Mouse (Mus musculus): ENCODE data around the gene Clcn6. TPM values are rescaled to one million over a fixed set of nuclear protein-coding genes. Genes with fewer than 3 reads are reported as not detected.

Gene Clcn6
- polyA plus RNA-seq, 1 experiment from 2014 or later: 8.4 TPM

GRCm38 (mm10) chr4:148079212-148079611 lies 40.6 kb upstream of the Clcn6 start:
- no peaks in the 10 kb centered on the region; the same call in 1 of the 2 replicates for H3K27me3 ChIP-seq (ENCODE audit: insufficient read depth, poor library complexity, severe bottlenecking)
- WGBS: 76% methylated on average over 6 of the region's 6 CpGs

GRCm38 (mm10) chr4:148075881-148076280 lies 37.3 kb upstream of the Clcn6 start:
- WGBS: 90% methylated on average over 6 of the region's 6 CpGs
- 0 out of 2 replicates have a peak overlapping the region, but pooled peaks have one; percentile 42 for H3K27ac ChIP-seq
- H3K4me3 ChIP-seq: no peak overlapping the region

More at GRCm38 (mm10) chr4:148079212-148079611, 40.6 kb upstream of the Clcn6 start:
- Histone ChIP-seq H3K27ac (no peak overlapping the region), H3K4me3 (no peak overlapping the region), H3K36me3 (peaks cover 29% of the 10 kb centered on the region), H3K4me1 (peaks cover 26% of the 10 kb centered on the region), H3K9me3 (no peaks in the 10 kb centered on the region)
- no peak for DNase-seq (ENCODE audit: low spot score)

GRCm38 (mm10) chr4:148075259-148075658 lies 36.6 kb upstream of the Clcn6 start:
- Histone ChIP-seq H3K4me3 (peak overlapping the region; percentile 48), H3K27me3 (ENCODE audit: insufficient read depth, poor library complexity, severe bottlenecking) (peaks cover 4% of the 10 kb centered on the region; the same call in 1 of the 2 replicates), H3K36me3 (peaks cover 11% of the 10 kb centered on the region), H3K27ac (peak overlapping the region; percentile 42), H3K9me3 (no peaks in the 10 kb centered on the region), H3K4me1 (peaks cover 15% of the 10 kb centered on the region)
- 38% methylated on average over 21 of the region's 21 CpGs for WGBS
- DNase-seq (ENCODE audit: low spot score): no peak

More at GRCm38 (mm10) chr4:148075881-148076280, 37.3 kb upstream of the Clcn6 start:
- Histone ChIP-seq H3K36me3 (peaks cover 18% of the 10 kb centered on the region), H3K9me3 (no peaks in the 10 kb centered on the region), H3K4me1 (peaks cover 12% of the 10 kb centered on the region; the same call in 1 of the 2 replicates), H3K27me3 (ENCODE audit: insufficient read depth, poor library complexity, severe bottlenecking) (peaks cover 3% of the 10 kb centered on the region; the same call in 1 of the 2 replicates)
- no peak for DNase-seq (ENCODE audit: low spot score)

- H3K4me3 ChIP-seq: peak overlapping the region; percentile 48
- peaks cover 15% of the 10 kb centered on the region for H3K4me1 ChIP-seq
- H3K9me3 ChIP-seq: no peaks in the 10 kb centered on the region
- peaks cover 5% of the 10 kb centered on the region for H3K36me3 ChIP-seq
- no peak for DNase-seq (ENCODE audit: low spot score)
- peak overlapping the region; percentile 42 for H3K27ac ChIP-seq
- 47% methylated on average over 17 of the region's 17 CpGs for WGBS
- peaks cover 4% of the 10 kb centered on the region; the same call in 1 of the 2 replicates for H3K27me3 ChIP-seq (ENCODE audit: insufficient read depth, poor library complexity, severe bottlenecking)
Observed at GRCm38 (mm10) chr4:148074521-148075189, 36.0 kb upstream of the Clcn6 start.

GRCm38 (mm10) chr4:148071508-148071907 lies 32.9 kb upstream of the Clcn6 start:
- H3K9me3 ChIP-seq: no peaks in the 10 kb centered on the region
- no peaks in the 10 kb centered on the region for H3K36me3 ChIP-seq
- DNase-seq (ENCODE audit: low spot score): no peak
- peaks cover 21% of the 10 kb centered on the region for H3K4me1 ChIP-seq
- H3K27ac ChIP-seq: no peak overlapping the region
- peaks cover 8% of the 10 kb centered on the region; the same call in 1 of the 2 replicates for H3K27me3 ChIP-seq (ENCODE audit: insufficient read depth, poor library complexity, severe bottlenecking)
- 60% methylated on average over 5 of the region's 5 CpGs for WGBS
- H3K4me3 ChIP-seq: no peak overlapping the region

GRCm38 (mm10) chr4:148069602-148070218 lies 31.1 kb upstream of the Clcn6 start:
- DNase-seq (ENCODE audit: low spot score): no peak
- Histone ChIP-seq H3K27me3 (ENCODE audit: insufficient read depth, poor library complexity, severe bottlenecking) (peaks cover 15% of the 10 kb centered on the region; the same call in 1 of the 2 replicates), H3K36me3 (no peaks in the 10 kb centered on the region), H3K4me1 (peaks cover 31% of the 10 kb centered on the region), H3K4me3 (no peak overlapping the region), H3K27ac (no peak overlapping the region), H3K9me3 (no peaks in the 10 kb centered on the region)
- 76% methylated on average over 9 of the region's 9 CpGs for WGBS

- 87% methylated on average over 8 of the region's 8 CpGs for WGBS
- DNase-seq (ENCODE audit: low spot score): no peak
- Histone ChIP-seq H3K9me3 (no peaks in the 10 kb centered on the region), H3K27ac (no peak overlapping the region), H3K4me1 (peaks cover 37% of the 10 kb centered on the region), H3K4me3 (no peak overlapping the region), H3K36me3 (no peaks in the 10 kb centered on the region), H3K27me3 (ENCODE audit: insufficient read depth, poor library complexity, severe bottlenecking) (peaks cover 19% of the 10 kb centered on the region; the same call in 1 of the 2 replicates)
Observed at GRCm38 (mm10) chr4:148067346-148067745, 28.7 kb upstream of the Clcn6 start.

GRCm38 (mm10) chr4:148066401-148066744 lies 27.8 kb upstream of the Clcn6 start:
- no peak for DNase-seq (ENCODE audit: low spot score)
- no peak overlapping the region for H3K4me3 ChIP-seq
- no peaks in the 10 kb centered on the region for H3K36me3 ChIP-seq
- H3K9me3 ChIP-seq: no peaks in the 10 kb centered on the region
- H3K27me3 ChIP-seq (ENCODE audit: insufficient read depth, poor library complexity, severe bottlenecking): peaks cover 19% of the 10 kb centered on the region; the same call in 1 of the 2 replicates
- 61% methylated on average over 9 of the region's 9 CpGs for WGBS
- 0 out of 2 replicates have a peak overlapping the region, but pooled peaks have one; percentile 0 for H3K27ac ChIP-seq
- H3K4me1 ChIP-seq: peaks cover 32% of the 10 kb centered on the region

GRCm38 (mm10) chr4:148065702-148066400 lies 27.2 kb upstream of the Clcn6 start:
- peaks cover 16% of the 10 kb centered on the region; the same call in 1 of the 2 replicates for H3K27me3 ChIP-seq (ENCODE audit: insufficient read depth, poor library complexity, severe bottlenecking)
- H3K9me3 ChIP-seq: no peaks in the 10 kb centered on the region
- 50% methylated on average over 6 of the region's 6 CpGs for WGBS
- 0 out of 2 replicates have a peak overlapping the region, but pooled peaks have one; percentile 0 for H3K27ac ChIP-seq
- no peak overlapping the region for H3K4me3 ChIP-seq
- no peak for DNase-seq (ENCODE audit: low spot score)
- H3K36me3 ChIP-seq: no peaks in the 10 kb centered on the region
- H3K4me1 ChIP-seq: peaks cover 29% of the 10 kb centered on the region

GRCm38 (mm10) chr4:148061086-148061480 lies 22.5 kb upstream of the Clcn6 start:
- peaks cover 25% of the 10 kb centered on the region for H3K4me1 ChIP-seq
- peaks cover 30% of the 10 kb centered on the region for H3K36me3 ChIP-seq
- H3K27me3 ChIP-seq (ENCODE audit: insufficient read depth, poor library complexity, severe bottlenecking): peaks cover 11% of the 10 kb centered on the region; the same call in 1 of the 2 replicates
- no peaks in the 10 kb centered on the region for H3K9me3 ChIP-seq
- WGBS: 87% methylated on average over 9 of the region's 9 CpGs
- DNase-seq (ENCODE audit: low spot score): no peak
- no peak overlapping the region for H3K4me3 ChIP-seq
- no peak overlapping the region for H3K27ac ChIP-seq

- no peak overlapping the region; the same call in 1 of the 2 replicates for H3K27ac ChIP-seq
- peaks cover 20% of the 10 kb centered on the region for H3K4me1 ChIP-seq
- DNase-seq (ENCODE audit: low spot score): no peak
- WGBS: 50% methylated on average over 13 of the region's 13 CpGs
- peaks cover 10% of the 10 kb centered on the region; the same call in 1 of the 2 replicates for H3K27me3 ChIP-seq (ENCODE audit: insufficient read depth, poor library complexity, severe bottlenecking)
- no peak overlapping the region for H3K4me3 ChIP-seq
- H3K9me3 ChIP-seq: no peaks in the 10 kb centered on the region
- H3K36me3 ChIP-seq: peaks cover 37% of the 10 kb centered on the region
Observed at GRCm38 (mm10) chr4:148060120-148061085, 21.8 kb upstream of the Clcn6 start.

- no peak overlapping the region for H3K27ac ChIP-seq
- no peak overlapping the region for H3K4me3 ChIP-seq
- H3K9me3 ChIP-seq: no peaks in the 10 kb centered on the region
- WGBS: 90% methylated on average over 6 of the region's 6 CpGs
- H3K36me3 ChIP-seq: peaks cover 50% of the 10 kb centered on the region
- H3K4me1 ChIP-seq: peaks cover 11% of the 10 kb centered on the region
- DNase-seq (ENCODE audit: low spot score): no peak
- H3K27me3 ChIP-seq (ENCODE audit: insufficient read depth, poor library complexity, severe bottlenecking): no peaks in the 10 kb centered on the region
Observed at GRCm38 (mm10) chr4:148058993-148059392, 20.4 kb upstream of the Clcn6 start.
